Mouse (Mus musculus) heart, adult 11 months (tissue): Measurements from ENCODE around the gene Fntb.

ENCODE experiments used
- DNase-seq: peaks from one replicate; pipeline ENCODE4 v3.0.0; 2022

Fntb gene

DNA sequence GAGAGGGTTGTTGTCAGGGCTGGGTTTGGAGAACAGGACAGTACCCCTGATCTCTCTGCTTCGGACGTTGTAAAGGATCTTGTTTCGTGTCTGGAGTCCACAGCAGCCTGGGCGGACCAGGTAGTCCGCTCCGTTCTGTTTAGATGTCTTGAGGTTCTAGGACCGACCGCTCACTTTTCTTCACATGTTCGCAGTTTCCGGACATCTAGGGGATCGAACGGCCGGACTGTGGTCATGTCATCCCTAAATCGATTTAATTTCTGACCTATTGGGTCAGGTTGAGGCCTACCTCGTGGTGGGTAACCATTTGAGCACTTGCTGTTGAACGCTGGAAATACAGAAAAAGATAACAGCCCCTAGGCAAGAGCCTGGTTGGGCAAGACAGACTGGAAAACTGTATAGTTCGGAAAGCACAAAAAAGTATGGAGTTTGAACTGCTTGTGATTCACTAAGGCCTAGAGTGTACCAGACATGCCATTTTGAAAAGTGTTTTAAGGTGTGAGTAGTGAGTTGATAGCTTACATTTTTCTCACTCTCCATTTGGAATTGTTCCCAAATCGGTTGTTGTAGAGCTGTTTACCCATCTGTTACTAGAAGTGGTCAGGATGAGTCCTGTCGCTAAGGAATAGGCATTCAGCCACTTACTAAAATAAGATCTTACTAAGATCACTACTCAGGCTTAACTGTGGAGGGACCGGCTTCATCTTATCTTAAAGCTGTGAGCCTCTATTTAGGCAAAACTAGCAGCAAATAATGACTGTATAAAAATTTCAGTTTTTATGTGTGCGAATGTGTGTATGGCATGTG is 72.7 kb downstream of the Fntb start:
- DNase-seq: no peak

DNA sequence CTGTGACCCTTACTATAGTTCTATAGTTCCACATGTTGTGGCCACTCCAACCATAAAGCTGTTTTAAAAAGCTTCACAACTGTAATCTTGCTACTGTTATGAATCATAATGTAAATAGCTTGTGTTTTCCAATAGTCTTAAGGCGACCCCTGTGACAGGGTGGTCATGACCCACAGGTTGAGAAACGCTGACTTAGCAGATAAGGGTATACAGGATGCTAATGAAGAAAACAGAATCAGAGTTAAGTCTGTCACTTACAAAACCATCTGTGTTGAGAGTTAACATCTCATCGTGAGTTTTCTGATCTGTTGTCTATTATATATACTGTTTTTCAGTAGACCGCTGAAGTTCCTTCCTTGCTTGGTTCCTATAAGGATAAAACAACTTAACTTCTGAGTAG is 73.9 kb downstream of the Fntb start:
- no peak for DNase-seq

GRCm38 (mm10) chr12:76840081-76840480 is 74.7 kb downstream of the Fntb start:
- DNase-seq: no peak

DNA sequence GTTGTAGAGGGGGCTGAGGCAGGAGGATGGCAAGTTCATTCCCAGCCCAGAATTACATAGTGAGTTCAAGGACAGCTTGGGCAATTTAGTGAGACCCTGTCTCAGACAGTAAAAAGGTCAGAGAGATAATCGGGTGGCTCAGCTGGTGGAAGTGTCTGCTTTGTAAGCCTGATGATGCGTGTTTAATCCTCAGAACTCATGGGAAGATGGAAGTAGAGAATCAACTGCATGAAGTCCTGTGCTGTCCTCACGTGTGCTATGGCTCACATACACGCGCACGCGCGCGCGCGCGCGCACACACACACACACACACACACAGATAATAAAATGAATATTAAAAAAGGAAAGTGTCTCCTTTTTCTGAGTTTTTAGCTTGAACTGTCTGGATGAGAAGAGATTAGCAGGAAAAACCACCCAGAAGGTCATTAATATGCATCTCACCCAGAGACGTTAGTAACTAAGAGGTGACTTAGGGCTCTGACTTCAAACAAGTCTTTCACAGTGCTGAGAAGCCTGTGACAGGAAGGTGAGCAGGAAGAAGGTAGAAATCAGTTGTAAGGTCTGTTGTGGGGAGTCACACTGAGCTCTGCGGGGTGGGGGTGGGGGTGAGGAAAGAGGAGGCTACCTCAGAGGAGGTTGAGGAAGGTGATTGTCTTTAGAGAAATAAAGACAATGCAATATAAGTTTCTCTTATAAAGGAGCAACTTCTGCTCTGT is 79.1 kb downstream of the Fntb start:
- no peak for DNase-seq

DNA sequence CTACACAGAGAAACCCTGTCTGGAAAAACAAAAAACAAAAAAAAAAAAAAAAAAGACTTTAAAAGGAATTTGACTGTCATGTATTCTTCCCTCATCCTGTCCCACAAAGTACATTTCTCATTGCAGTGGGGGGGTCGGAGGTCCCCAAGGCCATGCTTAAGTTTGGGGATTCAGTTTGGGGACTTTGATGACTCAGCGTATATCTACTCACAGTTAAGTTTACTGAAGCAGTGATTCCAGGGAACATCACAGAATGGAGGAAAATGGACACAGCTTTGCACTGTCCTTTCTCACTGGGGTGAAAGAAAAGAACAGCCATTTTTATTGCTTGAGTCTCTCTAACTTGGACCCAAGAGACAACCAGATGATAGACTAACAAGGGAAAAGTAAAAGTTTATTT is 87.0 kb downstream of the Fntb start:
- no peak for DNase-seq

DNA sequence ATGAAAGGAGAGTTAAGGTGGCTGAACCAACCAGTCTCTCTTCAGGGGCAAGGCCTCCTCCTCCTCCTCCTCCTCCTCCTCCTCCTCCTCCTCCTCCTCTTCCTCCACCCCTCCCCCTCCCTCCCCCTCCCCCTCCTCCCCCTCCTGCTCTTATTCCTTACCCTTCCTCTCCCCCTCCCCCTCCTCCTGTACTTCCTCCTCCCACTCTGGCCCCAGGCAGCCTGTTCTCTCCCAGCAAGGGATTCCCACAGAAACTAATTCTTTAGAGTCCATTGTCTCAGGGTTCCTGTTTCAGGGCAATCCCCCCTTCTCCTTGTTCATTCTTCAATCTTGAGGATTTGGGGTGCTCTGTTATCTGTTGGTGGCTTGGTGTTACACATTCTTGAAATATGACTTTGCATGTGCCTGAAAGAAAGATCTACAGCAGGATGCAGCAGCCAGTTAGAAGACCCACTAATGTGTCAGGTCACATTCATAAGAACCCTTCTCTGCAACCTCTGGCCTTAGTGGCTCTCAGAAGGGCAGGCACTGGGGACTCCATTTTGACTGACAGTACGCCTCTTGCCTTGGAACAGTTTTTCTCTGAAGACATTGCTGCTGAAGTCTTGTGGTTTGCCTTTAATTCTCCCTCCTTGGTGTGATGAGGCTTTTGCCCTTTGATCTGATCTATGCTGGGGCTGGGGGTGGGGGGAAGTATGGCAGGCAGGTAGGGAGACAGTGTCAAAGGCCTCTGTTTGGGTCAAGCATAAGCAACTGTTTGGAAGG is 88.2 kb downstream of the Fntb start:
- DNase-seq: no peak

GRCm38 (mm10) chr12:76857087-76857486 is 91.7 kb downstream of the Fntb start:
- no peak for DNase-seq

DNA sequence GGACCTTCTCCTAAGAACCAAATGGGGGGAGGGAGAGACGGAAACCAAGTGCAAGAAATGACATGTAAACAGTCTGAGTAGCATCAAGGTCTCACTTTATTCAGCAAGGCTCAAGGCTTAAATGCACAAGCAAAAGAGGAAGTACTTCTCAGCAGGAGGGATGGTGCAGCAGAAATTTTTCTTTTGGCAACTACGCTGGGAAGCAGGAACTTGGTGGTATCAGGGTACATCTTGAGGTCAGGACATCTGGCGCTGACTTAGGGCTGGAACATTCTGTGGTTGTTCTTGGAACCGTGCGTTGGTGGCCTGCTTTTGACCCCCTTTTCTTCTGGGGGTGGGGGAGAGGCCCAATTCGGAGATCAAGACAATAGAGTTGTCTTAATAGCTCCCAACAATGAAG is 93.4 kb downstream of the Fntb start:
- peak; percentile 71 for DNase-seq

DNA sequence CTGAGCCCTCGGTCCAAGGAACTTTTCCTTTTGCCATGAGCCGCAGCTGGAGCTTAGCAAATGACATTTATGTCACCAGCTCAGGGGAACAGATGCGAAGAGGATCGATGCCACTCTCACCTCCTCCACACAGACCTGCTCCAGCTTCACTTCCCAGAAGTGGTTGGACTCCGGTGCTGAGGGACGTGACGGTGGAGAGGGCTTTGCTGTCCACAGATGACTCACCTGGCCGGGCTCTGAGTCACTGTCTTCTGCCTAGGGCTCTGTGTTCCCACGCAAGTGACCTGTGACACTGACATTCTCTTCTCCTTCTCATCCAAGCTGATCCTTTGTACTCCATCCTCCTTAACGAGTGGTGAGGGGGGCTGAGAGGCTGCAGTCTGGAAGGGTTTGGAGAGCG is 98.3 kb downstream of the Fntb start:
- DNase-seq: peak; percentile 83

- peak; percentile 84 for DNase-seq
Observed at GRCm38 (mm10) chr12:76865266-76865665, 99.9 kb downstream of the Fntb start.

- peak; percentile 79 for DNase-seq
Observed at GRCm38 (mm10) chr12:76867586-76868280, 102.3 kb downstream of the Fntb start.

DNA sequence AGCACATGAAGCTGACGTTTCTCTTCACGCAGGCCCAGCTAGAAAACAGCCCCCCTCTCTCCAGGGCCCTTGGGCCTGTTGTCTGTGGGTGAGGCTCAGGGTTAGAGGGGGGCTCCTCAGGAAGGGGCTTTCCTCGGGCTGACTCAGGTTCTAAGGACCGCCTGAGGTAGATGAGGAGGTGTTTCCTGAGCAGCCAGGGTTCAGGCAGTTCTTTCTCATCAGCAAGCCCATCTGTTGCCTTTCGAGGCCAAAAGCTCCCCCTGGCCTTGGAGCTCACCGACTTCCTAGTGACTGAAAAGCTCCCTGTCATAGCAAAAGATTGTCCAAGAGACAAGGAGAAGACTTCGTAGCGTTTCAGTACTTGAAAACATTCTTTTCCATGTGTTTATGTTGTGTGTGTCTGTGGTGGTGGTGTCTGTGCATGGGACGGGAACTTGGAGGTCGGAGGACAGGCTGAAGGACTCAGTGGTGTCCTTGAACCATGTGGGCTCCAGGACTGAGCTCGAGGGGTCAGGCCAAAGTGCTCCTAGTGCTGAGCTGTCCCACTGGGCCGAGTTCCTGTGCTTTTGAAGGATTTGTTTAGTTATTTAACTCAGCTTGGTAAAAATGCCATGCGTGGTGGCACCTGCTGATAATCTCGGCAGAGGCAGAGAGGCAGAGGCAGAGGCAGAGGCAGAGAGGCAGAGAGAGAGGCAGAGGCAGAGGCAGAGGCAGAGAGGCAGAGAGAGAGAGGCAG is 103.2 kb downstream of the Fntb start:
- no peak for DNase-seq

DNA sequence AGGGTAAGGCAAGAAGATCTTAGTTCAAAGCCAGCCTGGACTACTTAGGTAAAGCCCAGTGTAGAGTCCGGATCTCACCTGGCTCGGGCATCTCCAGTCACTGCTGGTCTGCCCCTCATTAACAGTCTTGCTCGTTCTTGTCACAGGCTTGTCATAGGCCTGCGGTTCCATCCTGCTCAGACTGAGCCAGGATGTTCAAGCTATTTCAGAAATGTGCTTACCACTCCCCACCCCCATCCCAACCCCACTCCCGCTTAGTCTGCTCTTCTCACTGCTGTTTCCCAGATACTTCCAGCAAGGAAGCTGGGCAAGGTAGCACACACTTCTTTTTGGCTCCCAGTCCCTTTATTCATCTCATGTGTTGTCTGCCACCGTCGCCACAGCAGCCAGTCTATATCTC is 104.2 kb downstream of the Fntb start:
- no peak for DNase-seq

GRCm38 (mm10) chr12:76872767-76873316 is 107.5 kb downstream of the Fntb start:
- no peak for DNase-seq

- DNase-seq: no peak
Observed at GRCm38 (mm10) chr12:76874826-76875225, 109.4 kb downstream of the Fntb start.

GRCm38 (mm10) chr12:76879242-76879641 is 113.9 kb downstream of the Fntb start:
- peak; percentile 94 for DNase-seq

- DNase-seq: no peak
Observed at GRCm38 (mm10) chr12:76880131-76880530, 114.7 kb downstream of the Fntb start.

GRCm38 (mm10) chr12:76883824-76884223 is 118.4 kb downstream of the Fntb start:
- DNase-seq: peak; percentile 99

- DNase-seq: no peak
Observed at GRCm38 (mm10) chr12:76885103-76885502, 119.7 kb downstream of the Fntb start.

GRCm38 (mm10) chr12:76886826-76887225 is 121.4 kb downstream of the Fntb start:
- DNase-seq: no peak

- no peak for DNase-seq
Observed at GRCm38 (mm10) chr12:76887941-76888340, 122.6 kb downstream of the Fntb start.
